Mouse (Mus musculus): ENCODE data around the gene Cript. TPM values are rescaled to one million over a fixed set of nuclear protein-coding genes. Genes with fewer than 3 reads are reported as not detected.
A peak's percentile ranks its signal among the peaks of the same experiment; 100 is the strongest.

Gene Cript
- total RNA-seq (2021) = 10 to 100 TPM; 43.4 to 46.2 TPM
- long read RNA-seq, experiment 1, transcript Cript-201 (5 exons, 1,184 nt) = major isoform, 47 of 197 reads
- long read RNA-seq, experiment 1, partial matches to known transcripts = 12 of 197 reads
- long read RNA-seq, experiment 1, other reads (novel, unspliced or antisense) = 134 of 197 reads
- long read RNA-seq, experiment 2, transcript Cript-201 (5 exons, 1,184 nt) = major isoform, 41 of 150 reads
- long read RNA-seq, experiment 2, partial matches to known transcripts = 10 of 150 reads
- long read RNA-seq, experiment 2, other reads (novel, unspliced or antisense) = 98 of 150 reads

- peak; percentile 98 to 99 for DNase-seq
Observed at GRCm38 (mm10) chr17:87025269-87025949, at the start of gene Cript, which contains the start of gene Pigf. Cript (plus strand) TSS chr17:87025550. Pigf (minus strand) TSS chr17:87025406.

DNA sequence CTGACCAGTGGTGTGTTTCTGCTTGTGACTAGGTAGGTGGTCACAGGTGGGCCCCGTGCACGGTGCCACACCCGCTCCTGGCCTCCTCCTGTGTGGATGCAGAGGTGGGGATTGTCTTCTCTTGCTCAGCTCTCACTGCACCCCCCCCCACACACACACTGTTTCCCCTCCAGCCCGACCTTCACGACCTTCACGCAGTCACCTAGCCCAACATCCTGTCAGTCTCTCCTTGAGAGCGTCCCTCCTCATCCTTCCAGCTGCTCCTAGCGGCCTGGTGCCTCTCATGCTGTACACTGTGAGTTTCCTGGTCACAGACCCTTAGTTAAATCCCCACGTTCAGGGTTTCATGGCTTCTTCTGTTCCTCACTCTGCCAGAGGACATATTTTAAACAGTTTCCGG, 49.0 kb upstream of the Cript start:
- DNase-seq = peak in 1 of 2 experiments; percentile 5

DNA sequence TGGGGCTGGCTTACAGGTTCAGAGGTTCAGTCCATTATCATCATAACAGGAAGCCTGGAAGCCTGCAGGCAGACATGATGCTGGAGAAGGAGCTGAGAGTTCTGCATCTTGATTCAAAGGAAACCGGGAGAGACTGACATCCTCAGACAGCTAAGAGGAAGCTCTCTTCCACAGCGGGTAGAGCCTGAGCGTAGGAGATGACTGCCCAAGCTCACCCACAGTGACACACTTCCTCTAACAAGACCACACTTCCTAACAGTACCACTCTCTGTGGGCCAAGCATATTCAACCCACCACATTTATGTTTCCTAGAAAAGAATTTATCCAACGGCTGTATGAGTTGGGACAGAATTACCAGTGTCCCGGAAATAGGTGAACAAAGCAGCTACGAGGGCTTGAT, 46.9 kb upstream of the Cript start:
- DNase-seq = peak in 1 of 2 experiments; percentile 35

GRCm38 (mm10) chr17:86981205-86981604, 44.1 kb upstream of the Cript start:
- no peak for DNase-seq

DNA sequence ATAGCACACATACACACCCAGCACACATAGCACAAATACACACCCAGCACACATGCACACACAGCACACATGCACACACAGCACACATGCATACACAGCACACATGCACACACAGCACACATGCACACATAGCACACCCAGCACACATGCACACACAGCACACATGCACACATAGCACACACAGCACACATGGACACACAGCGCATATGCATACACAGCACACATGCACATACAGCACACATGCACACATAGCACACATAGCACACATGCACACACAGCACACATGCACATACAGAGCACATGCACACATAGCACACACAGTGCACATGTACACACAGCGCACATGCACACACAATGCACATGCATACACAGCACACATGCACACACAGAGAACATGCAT, 43.6 kb upstream of the Cript start:
- DNase-seq = no peak

DNA sequence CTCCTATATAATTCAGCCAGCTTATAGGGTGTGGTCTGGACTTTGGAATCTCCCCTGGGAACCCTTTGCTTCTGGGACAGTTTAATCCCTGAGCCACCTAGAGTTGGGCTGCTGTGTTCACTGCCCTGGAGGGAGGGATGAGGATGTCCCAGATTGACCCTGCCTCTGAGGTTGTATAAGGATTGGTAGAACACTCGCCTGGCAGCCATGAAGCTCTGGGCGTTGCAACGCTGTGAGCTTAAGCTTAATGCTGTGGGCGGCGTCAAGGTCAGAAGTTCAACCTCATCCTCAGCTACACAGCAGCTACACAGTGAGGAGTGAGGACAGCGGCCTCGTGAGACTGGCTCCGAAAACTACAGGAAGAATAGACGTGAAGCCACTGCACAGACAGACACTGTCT, 42.9 kb upstream of the Cript start:
- DNase-seq = peak; percentile 49 to 52

- DNase-seq = peak; percentile 40 to 50
Observed at GRCm38 (mm10) chr17:86986449-86987138, 38.8 kb upstream of the Cript start.

DNA sequence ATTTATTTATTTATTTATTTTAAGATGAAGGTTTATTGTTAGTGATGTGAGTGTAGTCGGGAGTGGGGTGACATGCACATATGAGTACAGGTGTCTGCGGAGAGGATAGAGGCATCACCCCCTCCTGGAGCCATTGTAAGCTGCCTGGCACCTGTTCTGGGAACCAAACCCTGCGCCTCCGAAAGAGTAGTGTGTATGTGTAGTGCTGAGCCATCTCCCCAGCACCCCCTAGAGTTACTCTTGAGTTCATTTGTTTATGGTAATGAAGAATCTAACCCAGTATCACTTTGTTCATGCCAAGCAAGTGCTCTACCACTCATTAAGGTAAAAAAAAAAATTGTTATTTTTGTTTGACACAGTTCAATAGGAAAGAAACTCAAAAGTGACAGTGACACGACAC, 37.2 kb upstream of the Cript start:
- DNase-seq = no peak

DNA sequence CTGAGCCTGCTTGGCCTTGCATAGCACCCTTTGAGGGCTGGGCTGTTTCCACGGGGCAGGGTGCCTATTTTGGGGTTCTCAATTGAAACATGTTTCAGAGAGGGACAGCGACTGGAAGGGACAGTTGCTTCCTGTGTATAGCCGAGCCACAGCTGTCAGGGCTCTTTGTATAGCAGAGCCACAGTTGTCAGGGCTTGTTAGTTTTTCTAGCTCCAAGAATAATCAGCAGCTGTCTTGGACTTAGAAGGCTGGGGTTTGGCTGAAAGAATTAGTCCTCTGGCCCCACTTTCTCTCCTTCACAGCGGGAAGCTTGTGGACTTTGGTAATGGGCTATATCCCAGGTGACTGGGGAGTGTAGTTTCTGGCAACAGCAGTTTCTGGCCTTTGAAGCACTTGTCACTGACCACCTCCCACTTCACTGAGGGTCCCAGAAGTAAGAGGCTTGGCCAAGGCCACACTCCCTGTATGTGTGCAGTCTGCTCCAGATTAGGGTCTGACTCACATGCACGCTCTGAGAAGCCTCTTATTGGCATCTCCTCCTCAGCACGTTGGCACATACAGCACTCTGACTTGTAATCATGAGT, 36.7 kb upstream of the Cript start:
- peak; percentile 49 to 53 for DNase-seq

- DNase-seq = no peak
Observed at GRCm38 (mm10) chr17:86991306-86991705, 34.0 kb upstream of the Cript start.

GRCm38 (mm10) chr17:86997323-86997722, 28.0 kb upstream of the Cript start:
- no peak for DNase-seq

GRCm38 (mm10) chr17:87008950-87009349, 16.4 kb upstream of the Cript start:
- no peak for DNase-seq

GRCm38 (mm10) chr17:87011301-87012019, 13.9 kb upstream of the Cript start:
- no peak for DNase-seq

DNA sequence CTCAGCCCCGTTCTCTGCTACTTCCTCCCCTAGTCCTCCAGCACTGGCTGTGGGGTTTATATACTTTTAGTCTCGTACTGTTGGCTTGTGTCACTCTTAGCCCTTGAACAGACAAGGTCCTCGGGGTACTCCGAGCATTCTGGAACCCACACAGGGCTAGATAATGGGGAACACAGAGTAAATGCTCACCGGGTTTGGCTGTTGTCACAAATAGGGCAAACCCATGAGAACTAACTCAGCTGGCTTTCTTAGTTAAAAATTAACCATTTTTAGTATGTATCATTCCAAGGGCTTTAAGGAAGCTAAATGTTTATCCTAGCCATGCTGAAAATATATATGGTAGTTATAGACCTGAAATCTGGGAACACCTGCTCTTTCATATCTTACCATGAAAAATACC, 5.7 kb upstream of the Cript start:
- no peak for DNase-seq

- peak in 1 of 2 experiments; percentile 25 for DNase-seq
Observed at GRCm38 (mm10) chr17:87024491-87025242, 683 bp upstream of the Cript start.

DNA sequence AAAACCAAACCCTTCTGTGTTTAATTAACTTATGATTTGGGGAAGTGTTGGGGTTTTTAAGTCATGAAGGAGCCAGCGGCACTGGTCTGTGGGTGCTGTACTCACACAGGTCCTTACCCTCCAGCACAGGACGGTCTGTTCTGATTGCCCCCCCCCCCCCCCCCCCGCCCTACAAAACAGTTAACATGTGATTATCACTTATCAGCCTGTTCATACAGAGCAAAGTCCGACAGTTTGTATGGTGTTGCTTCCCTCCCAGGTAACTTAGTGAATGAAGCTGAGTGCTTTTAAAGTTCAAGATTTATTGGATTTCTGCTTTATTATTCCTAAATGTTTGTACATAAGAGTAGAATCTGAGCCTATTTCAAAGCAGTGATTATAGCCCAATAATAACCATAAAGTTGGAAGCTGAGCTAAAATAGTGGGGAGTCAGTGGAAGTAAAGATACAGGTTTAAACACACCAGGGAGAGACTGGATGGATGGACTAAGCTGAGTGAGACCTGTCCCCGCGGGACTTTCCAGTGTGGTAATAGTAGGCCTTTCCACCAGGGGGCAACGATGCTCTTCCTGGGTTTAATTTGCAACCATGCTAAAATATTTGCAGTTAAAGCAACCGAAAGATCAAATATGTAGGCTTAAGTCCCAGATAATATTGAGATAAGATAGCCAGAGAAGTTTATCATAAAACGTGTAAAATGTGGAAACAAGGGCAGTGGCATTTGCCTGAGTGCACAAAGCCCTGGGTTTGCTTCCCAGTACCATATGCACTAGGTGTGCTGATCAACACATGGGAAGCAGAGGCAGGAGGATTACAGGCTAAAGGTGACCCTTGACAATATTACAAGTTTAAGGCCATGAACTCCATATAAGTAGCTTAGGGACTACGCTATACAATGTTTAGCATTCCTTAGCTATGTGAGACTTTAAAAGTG, 11.1 kb downstream of the Cript start:
- DNase-seq = peak in 1 of 2 experiments; percentile 66

DNA sequence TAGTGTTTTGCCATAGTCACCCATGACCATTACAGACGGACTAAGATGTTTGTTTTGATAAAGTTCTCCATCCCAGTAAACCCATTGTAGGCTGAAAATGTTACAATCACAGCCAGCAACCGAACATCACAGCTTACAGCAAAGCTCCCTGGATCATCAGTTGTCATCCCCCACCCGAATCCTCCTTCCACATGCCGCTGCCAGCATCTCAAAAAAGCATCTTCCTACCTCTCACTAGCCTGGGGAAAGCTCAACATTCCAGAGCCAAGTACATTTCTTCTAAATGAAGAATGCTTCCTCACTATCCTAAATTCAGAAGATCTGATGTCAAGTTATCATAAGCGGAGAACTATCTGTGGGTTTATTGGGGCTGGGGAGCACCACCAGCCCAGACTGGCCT, 13.1 kb downstream of the Cript start:
- DNase-seq = no peak

DNA sequence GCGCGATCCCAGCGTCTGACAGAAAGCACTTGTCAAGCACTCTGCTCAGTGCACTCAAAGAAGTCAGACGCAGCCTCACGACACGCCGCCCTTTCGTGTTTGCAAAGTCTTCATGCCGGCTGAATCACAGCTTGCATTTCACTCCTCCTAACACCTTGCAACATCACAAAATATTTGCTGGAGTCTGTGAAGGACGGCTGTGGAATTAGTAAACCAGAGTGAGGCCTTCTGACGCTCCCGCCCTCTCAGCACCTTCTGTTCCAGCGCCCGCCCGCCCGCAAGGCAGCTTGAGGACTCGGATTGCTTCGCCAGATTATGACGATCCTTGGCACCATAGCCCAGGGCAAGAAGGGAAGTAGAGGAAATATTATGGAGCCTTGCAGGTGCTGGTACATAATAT, 16.4 kb downstream of the Cript start:
- peak in 1 of 2 experiments; percentile 7 for DNase-seq

GRCm38 (mm10) chr17:87044364-87044763, 19.0 kb downstream of the Cript start:
- peak; percentile 90 to 94 for DNase-seq

- DNase-seq = no peak
Observed at GRCm38 (mm10) chr17:87044796-87045195, 19.4 kb downstream of the Cript start.

Data from heart, adult 18-20 months (tissue).